Mouse (Mus musculus) heart, embryonic 11.5 days (tissue): ENCODE data around the gene Tmem35b. TPM values are rescaled to one million over a fixed set of nuclear protein-coding genes. Genes with fewer than 3 reads are reported as not detected.
A peak's percentile ranks its signal among the peaks of the same experiment; 100 is the strongest.
"Not testable (repeated sequence)": the region's sequence is repeated elsewhere in the genome, so short reads cannot be mapped to it uniquely, and the experiment has no call there.

Experiments used
- ATAC-seq: fragments of 200-750 bp; cut with Nextera tagmentation; replicated peaks from 2 replicates; pipeline ENCODE4 v1.8.0; 2017; ENCODE audit warnings: moderate library complexity; ENCODE audit not compliant: insufficient number of reproducible peaks, low FRiP score, low TSS enrichment
- H3K27ac ChIP-seq: fragments of 300-500 bp; sonication (generic); 2 replicates; pipeline ENCODE4 v1.5.1; 2014; ENCODE audit warnings: mild to moderate bottlenecking, low read depth, low read length
- H3K27me3 ChIP-seq: fragments of 300-500 bp; sonication (generic); 2 replicates; pipeline ENCODE4 v1.6.1; 2014; ENCODE audit warnings: mild to moderate bottlenecking, low read length, mixed read lengths; ENCODE audit not compliant: control insufficient read depth, insufficient read depth
- H3K36me3 ChIP-seq: fragments of 300-500 bp; sonication (generic); 2 replicates; pipeline ENCODE4 v1.6.1; 2014; ENCODE audit warnings: mild to moderate bottlenecking, low read length, moderate library complexity, mixed read lengths; ENCODE audit not compliant: control insufficient read depth, insufficient read depth
- H3K4me1 ChIP-seq: fragments of 300-500 bp; sonication (generic); 2 replicates; pipeline ENCODE4 v1.6.1; 2014; ENCODE audit warnings: low read length; ENCODE audit not compliant: control insufficient read depth, insufficient read depth
- H3K4me2 ChIP-seq: fragments of 300-500 bp; sonication (generic); 2 replicates; pipeline ENCODE4 v1.6.1; 2014; ENCODE audit warnings: mild to moderate bottlenecking, moderate library complexity
- H3K4me3 ChIP-seq: fragments of 300-500 bp; sonication (generic); 2 replicates; pipeline ENCODE4 v1.5.1; 2014; ENCODE audit warnings: low read depth, low read length
- H3K9ac ChIP-seq: fragments of 300-500 bp; sonication (generic); 2 replicates; pipeline ENCODE4 v1.6.1; 2014; ENCODE audit warnings: mild to moderate bottlenecking, low read depth, low read length, moderate library complexity
- H3K9me3 ChIP-seq: fragments of 300-500 bp; sonication (generic); replicated peaks from 2 replicates; pipeline ENCODE4 v1.6.1; 2016; ENCODE audit warnings: low read length; ENCODE audit not compliant: control insufficient read depth
- WGBS: fragments of 180-500 bp; shearing (Covaris S2); extraction: QIAGEN DNeasy Blood & Tissue Kit; methylation state at CpG from one replicate; pipeline ENCODE4 v1.1.7; 2014; ENCODE audit not compliant: insufficient replicate concordance; 5-methylcytosine and 5-hydroxymethylcytosine counted together
- polyA plus RNA-seq: library from polyadenylated mRNA; unstranded; fragments of >200 nt; fragmentation: Nextera tagmentation; extraction: Ambion mirVana; gene quantifications from 2 replicates; pipeline ENCODE4 v1.2.1, GENCODE M21; 2014

Tmem35b gene
- 13.9 and 14.2 TPM in 2 replicates for polyA plus RNA-seq

DNA sequence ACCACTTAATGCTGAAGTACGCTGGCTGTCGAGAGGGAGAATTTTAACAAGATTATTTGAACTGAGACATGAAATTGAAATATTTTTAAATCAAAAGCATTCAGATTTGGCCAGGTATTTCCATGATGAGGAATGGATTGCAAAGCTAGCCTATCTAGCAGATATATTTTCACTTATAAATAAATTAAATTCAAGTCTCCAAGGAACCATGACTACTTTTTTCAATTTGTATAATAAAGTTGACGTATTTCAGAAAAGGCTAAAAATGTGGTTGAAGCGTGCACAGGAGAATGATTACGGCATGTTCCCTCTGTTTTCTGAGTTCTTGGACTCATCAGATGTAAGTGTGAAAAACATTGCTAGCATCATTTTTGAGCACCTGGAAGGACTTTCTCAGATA lies at the start of gene Tmem35b:
Gene Tmem35b (plus strand): TSS at position 301 of the 400 bp plus-strand sequence.
- H3K9me3 ChIP-seq, result no peaks in the 10 kb centered on the region
- ATAC-seq, result no peak
- H3K36me3 ChIP-seq, result no peaks in the 10 kb centered on the region
- no peak within 1 kb of the TSS for H3K9ac ChIP-seq
- H3K27me3 ChIP-seq, result no peaks in the 10 kb centered on the region
- H3K4me2 ChIP-seq, result no peak within 1 kb of the TSS
- no peak within 1 kb of the TSS for H3K27ac ChIP-seq
- no peak within 1 kb of the TSS for H3K4me3 ChIP-seq
- 0 out of 2 replicates have a peak, but pooled peaks cover 3% of the 10 kb centered on the region for H3K4me1 ChIP-seq
- 83% methylated on average over 5 of the region's 5 CpGs for WGBS

DNA sequence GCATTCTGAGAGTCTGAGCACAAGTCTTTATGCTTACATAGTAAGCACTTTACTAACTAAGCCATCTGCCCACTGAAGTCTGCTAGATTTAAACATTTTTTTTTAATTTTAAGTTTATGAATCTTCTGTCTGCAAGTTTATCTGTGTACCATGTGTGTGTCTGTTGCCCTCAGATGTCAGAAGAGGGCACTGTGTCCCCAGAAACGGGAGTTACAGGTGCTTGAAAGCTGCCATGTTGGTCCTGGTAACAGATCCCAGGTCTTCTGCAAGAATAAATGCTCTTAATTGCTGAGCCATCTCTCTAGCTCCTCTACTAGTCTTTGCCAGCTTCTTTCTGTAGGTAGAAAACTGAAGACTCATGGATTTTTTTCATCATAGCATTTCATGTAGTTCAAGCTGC lies 48.6 kb upstream of the Tmem35b start:
- H3K36me3 ChIP-seq, result no peaks in the 10 kb centered on the region
- no peaks in the 10 kb centered on the region for H3K9me3 ChIP-seq
- H3K4me3 ChIP-seq, result no peak overlapping the region
- H3K9ac ChIP-seq, result no peak overlapping the region
- H3K4me2 ChIP-seq, result no peak overlapping the region
- H3K27me3 ChIP-seq, result no peaks in the 10 kb centered on the region
- peaks cover 5% of the 10 kb centered on the region; the same call in 1 of the 2 replicates for H3K4me1 ChIP-seq
- 48% methylated on average over 1 of the region's 1 CpGs for WGBS
- no peak for ATAC-seq
- no peak overlapping the region for H3K27ac ChIP-seq

DNA sequence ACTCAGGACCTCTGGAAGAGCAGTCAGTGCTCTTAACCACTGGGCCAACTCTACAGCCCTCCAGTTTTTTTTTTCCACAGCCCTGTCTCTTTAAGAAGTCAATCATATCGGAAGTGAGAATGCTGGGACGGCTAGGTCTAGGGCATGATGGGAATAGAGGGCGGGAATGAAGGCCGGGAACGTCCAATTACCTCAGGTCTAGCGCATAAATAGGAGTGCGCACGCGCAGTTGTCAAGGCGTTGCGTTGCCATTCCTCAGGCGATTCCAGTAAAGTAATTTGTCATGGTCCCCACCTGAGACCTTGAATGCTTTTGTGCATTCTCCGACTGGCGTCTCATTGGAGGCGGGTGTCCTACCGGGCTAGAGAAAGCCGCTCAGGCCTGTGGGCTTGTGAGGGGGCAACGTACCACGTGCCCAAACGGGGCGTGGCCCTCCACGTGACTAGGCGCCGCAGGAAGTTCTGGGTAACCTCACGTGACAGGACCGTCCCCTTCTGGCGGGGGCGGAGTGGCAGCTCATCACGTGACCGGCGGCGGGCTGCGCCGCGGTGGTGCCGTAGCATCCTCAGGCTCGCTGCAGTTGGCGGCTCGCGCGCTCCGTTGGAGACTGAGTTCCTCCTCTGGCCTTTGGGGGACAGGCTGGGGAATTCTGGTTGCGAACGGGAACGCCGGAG lies 46.5 kb upstream of the Tmem35b start, which contains the start of gene Zmym6:
Gene Zmym6 (plus strand): TSS at position 509 of the 674 bp plus-strand sequence.
- H3K27ac ChIP-seq, result peak within 1 kb of the TSS; percentile 85
- no peaks in the 10 kb centered on the region for H3K9me3 ChIP-seq
- H3K4me2 ChIP-seq, result peak within 1 kb of the TSS; percentile 77
- H3K27me3 ChIP-seq, result no peaks in the 10 kb centered on the region
- peaks cover 5% of the 10 kb centered on the region; the same call in 1 of the 2 replicates for H3K4me1 ChIP-seq
- H3K36me3 ChIP-seq, result no peaks in the 10 kb centered on the region
- H3K9ac ChIP-seq, result peak within 1 kb of the TSS; percentile 64
- ATAC-seq, result peak; percentile 97
- under 1% methylated on average over 46 of the region's 46 CpGs for WGBS
- H3K4me3 ChIP-seq, result peak within 1 kb of the TSS; percentile 47

DNA sequence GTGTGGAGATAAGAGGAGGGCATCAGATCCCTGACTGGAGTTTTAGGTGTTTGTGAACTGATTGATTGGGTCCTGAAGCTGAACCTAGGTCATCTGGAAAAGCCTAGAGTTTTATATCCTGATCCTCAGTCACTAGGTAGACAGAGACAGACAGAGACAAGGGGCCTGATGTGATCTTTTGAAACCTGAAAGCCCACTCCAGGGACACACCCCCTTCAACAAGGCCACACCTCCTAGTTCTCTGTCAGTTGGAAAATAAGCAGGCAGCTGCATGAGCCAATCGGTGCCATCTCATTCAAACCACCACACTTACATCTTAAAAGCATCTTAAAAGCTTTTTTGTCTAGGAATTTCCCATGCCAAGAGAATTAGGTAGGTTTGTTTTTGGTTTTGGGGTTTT lies 42.7 kb upstream of the Tmem35b start:
- WGBS, result 35% methylated on average over 1 of the region's 1 CpGs
- Histone ChIP-seq H3K27me3 (no peaks in the 10 kb centered on the region), H3K4me3 (no peak overlapping the region), H3K27ac (no peak overlapping the region), H3K4me1 (peaks cover 5% of the 10 kb centered on the region; the same call in 1 of the 2 replicates), H3K36me3 (no peaks in the 10 kb centered on the region), H3K9ac (no peak overlapping the region), H3K9me3 (no peaks in the 10 kb centered on the region), H3K4me2 (no peak overlapping the region)
- ATAC-seq, result no peak

DNA sequence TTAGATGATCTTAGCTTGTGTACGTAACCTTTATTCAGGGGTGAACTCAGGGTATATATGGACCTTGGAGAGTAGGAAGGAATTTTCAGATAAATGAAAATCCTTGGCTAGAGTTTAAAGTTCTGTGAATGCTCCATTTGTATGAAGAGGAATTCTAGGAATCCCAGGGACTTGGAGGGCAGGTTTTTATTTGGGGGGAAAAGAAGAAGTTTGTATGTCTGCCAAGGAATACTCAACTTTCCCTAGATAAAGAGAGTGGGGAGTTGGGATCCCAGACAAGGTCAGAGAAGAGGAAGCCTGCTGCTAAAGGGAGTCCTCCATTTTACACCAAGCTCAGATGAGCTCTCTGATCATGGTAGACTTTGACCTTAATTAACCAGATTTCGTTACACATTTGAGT lies 40.4 kb upstream of the Tmem35b start:
- no peaks in the 10 kb centered on the region for H3K27me3 ChIP-seq
- no peaks in the 10 kb centered on the region for H3K9me3 ChIP-seq
- H3K4me1 ChIP-seq, result 0 out of 2 replicates have a peak, but pooled peaks cover under 1% of the 10 kb centered on the region
- H3K9ac ChIP-seq, result no peak overlapping the region
- no peak overlapping the region for H3K27ac ChIP-seq
- no peak overlapping the region for H3K4me3 ChIP-seq
- no peaks in the 10 kb centered on the region for H3K36me3 ChIP-seq
- WGBS, result 80% methylated on average over 2 of the region's 2 CpGs
- no peak for ATAC-seq
- no peak overlapping the region for H3K4me2 ChIP-seq

DNA sequence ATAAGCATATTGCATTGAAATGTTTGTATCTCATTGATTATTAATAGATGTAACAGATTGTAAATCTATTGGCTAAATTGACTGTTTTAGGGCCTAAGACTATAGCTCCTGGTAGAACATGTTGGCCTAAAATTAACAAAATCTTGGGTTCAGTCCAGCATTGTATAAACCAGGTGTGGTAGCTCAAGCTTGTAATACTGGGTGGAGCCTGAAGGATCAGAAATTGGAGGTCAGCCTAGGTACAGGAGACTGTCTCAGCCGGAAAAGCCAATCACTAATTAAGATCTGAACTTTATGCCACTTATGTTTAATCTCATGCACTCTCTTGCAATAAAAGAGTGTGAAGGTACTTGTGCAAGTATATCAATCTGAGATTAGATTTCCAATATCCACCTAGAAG lies 37.7 kb upstream of the Tmem35b start:
- WGBS, result 83% methylated on average over 1 of the region's 1 CpGs
- no peak overlapping the region for H3K4me2 ChIP-seq
- peaks cover 3% of the 10 kb centered on the region; the same call in 1 of the 2 replicates for H3K36me3 ChIP-seq
- ATAC-seq, result no peak
- H3K9ac ChIP-seq, result no peak overlapping the region
- no peaks in the 10 kb centered on the region for H3K4me1 ChIP-seq
- no peaks in the 10 kb centered on the region for H3K27me3 ChIP-seq
- no peak overlapping the region for H3K4me3 ChIP-seq
- no peak overlapping the region for H3K27ac ChIP-seq
- H3K9me3 ChIP-seq, result no peaks in the 10 kb centered on the region

DNA sequence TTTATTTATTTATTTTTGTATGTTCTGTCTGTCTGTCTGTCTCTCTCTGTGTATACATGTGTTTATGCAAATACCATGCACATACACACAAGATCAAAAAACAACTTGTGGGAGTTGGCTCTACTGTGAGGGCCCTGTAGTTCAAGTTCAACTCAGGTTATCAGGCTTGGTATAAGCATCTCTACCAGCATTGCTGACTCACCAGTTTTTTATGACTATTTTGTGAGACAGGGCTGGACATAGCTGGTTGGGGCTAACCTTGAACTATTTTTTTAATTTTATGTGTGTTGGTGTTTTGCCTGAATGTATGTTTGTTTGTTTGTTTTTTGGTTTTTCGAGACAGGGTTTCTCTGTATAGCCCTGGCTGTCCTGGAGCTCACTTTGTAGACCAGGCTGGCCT lies 32.3 kb upstream of the Tmem35b start:
- H3K9ac ChIP-seq, result no peak overlapping the region
- H3K27ac ChIP-seq, result no peak overlapping the region
- H3K36me3 ChIP-seq, result peaks cover 3% of the 10 kb centered on the region; the same call in 1 of the 2 replicates
- no peaks in the 10 kb centered on the region for H3K4me1 ChIP-seq
- no peak overlapping the region for H3K4me2 ChIP-seq
- no peak for ATAC-seq
- 82% methylated on average over 1 of the region's 1 CpGs for WGBS
- H3K27me3 ChIP-seq, result no peaks in the 10 kb centered on the region
- no peaks in the 10 kb centered on the region for H3K9me3 ChIP-seq
- H3K4me3 ChIP-seq, result no peak overlapping the region

DNA sequence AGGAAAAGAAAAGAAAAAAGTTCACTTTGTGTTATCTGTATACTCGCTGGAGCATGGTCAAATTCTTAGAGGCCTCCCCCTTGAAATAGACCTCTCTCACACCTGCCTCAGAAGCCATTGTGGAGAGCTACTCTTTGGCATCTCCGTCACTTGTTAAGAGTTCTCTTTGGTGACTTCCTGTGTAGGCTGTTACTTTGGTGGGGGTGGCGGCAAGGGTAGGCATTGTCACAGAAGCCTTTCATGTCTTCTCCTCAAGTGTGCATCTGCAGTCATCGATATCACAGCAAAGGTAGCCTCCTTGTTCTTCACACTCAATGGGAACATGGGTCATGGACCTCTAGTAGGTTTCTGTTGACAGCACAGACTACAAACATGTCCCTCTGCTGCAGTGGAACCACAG lies 28.4 kb upstream of the Tmem35b start:
- no peaks in the 10 kb centered on the region for H3K9me3 ChIP-seq
- H3K36me3 ChIP-seq, result no peaks in the 10 kb centered on the region
- 78% methylated on average over 4 of the region's 4 CpGs for WGBS
- H3K9ac ChIP-seq, result no peak overlapping the region
- H3K4me2 ChIP-seq, result no peak overlapping the region
- no peaks in the 10 kb centered on the region for H3K4me1 ChIP-seq
- no peak for ATAC-seq
- H3K27me3 ChIP-seq, result no peaks in the 10 kb centered on the region
- no peak overlapping the region for H3K27ac ChIP-seq
- H3K4me3 ChIP-seq, result no peak overlapping the region

DNA sequence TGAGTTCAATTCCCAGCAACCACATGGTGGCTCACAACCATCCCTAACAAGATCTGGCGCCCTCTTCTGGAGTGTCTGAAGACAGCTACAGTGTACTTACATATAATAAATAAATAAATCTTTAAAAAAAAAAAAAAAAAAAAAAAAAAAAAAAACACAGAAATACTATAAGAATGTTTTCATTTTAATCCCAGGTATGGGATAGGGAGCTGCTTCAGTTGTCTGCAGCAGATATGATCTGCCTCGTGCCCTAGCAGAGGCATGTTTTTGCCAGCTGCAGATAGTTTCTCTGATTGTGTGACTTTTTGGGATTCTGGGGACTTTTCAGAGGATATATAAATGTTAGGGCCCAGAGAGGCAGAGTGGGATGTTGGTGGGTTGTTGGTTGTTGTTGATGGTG lies 23.9 kb upstream of the Tmem35b start:
- H3K9ac ChIP-seq, H3K9me3 ChIP-seq, H3K4me2 ChIP-seq, H3K4me3 ChIP-seq, H3K27ac ChIP-seq, H3K27me3 ChIP-seq, H3K36me3 ChIP-seq, H3K4me1 ChIP-seq, ATAC-seq: not testable (repeated sequence)
- 86% methylated on average over 1 of the region's 2 CpGs for WGBS
